Mouse (Mus musculus) splenic B cell, adult 2 months (primary cell): Measurements from ENCODE around the gene Chdh.

Experiments
- DNase-seq: peaks from one replicate; pipeline ENCODE4 v3.0.0-alpha.2; 2011; ENCODE audit warnings: low read depth, low spot score
- H3K27me3 ChIP-seq: 2 replicates; pipeline ENCODE4 v1.6.1; 2012; ENCODE audit warnings: mild to moderate bottlenecking, low read length, moderate library complexity, mixed read lengths; ENCODE audit not compliant: control insufficient read depth, poor library complexity, insufficient read depth, severe bottlenecking
- H3K36me3 ChIP-seq: 2 replicates; pipeline ENCODE4 v1.6.1; 2012; ENCODE audit warnings: mild to moderate bottlenecking, low read length, moderate library complexity, mixed read lengths; ENCODE audit not compliant: control insufficient read depth, poor library complexity, insufficient read depth, severe bottlenecking

Chdh gene

DNA sequence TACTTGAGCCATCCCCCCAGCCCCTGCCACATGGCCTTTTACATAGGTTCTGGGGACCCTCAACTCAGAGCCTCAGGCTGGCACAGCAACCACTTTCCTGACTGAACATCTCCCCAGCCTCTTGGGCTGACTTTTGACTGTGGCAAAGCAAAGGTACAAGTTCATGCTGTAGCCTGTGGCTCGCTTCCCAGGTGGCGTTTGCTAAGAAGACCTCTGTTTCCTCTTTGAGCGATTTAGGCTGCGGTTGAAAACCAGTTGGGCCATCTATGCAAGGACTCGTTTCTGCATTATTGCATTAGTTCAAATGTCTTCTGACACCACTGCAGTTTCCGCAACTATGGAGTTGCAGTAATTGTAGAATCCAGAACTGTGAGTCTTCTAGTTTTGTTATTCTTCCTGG lies 13.6 kb downstream of the Chdh start:
- Histone ChIP-seq H3K36me3 (no peaks in the 10 kb centered on the region), H3K27me3 (no peaks in the 10 kb centered on the region)
- DNase-seq: no peak

DNA sequence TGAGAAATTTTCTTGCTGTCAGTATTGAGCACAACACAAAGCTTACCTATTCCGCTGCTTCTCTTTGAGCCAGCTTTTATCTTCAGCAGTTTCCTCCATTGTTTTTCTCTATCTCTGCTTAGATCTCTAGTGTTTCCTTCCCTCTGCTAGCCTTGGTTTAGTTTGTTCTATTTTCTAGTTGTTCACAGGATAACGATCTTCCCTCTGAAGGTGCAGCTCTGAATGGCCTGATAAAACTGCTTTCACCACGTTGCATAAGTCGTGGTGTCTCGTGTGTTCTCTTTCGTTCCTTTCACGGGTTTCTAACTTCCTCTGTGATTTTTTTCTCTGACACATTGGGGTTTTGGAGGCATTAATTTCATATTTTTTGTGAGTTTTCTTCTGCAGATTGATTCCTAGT lies 15.6 kb downstream of the Chdh start:
- no peaks in the 10 kb centered on the region for H3K27me3 ChIP-seq
- no peaks in the 10 kb centered on the region for H3K36me3 ChIP-seq
- no peak for DNase-seq

GRCm38 (mm10) chr14:30027378-30027777 lies 18.6 kb downstream of the Chdh start:
- Histone ChIP-seq H3K27me3 (no peaks in the 10 kb centered on the region), H3K36me3 (no peaks in the 10 kb centered on the region)
- DNase-seq: peak; percentile 59

GRCm38 (mm10) chr14:30033405-30033804 lies 24.6 kb downstream of the Chdh start:
- no peaks in the 10 kb centered on the region for H3K36me3 ChIP-seq
- DNase-seq: no peak
- H3K27me3 ChIP-seq: no peaks in the 10 kb centered on the region

GRCm38 (mm10) chr14:30038431-30038830 lies 29.6 kb downstream of the Chdh start:
- DNase-seq: no peak
- Histone ChIP-seq H3K27me3 (no peaks in the 10 kb centered on the region), H3K36me3 (no peaks in the 10 kb centered on the region)

DNA sequence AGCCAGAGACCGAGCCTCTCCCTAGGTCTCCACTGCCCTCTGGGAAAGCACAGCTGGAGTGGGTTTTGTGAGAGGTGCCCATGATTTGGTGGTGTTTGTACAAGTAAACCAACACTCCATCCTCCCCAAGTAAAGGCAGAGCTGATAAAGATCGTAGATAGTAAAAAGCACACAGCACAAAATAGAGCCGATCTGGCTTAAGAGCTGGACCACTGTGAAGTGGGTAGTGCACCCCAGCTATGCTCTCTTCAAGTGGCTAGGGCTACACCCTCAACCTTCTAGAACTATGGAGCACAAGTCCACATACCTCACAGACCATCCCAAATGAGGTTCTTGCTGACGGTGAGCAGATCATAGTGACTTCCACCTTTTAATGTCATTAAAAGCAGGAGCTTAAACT lies 30.6 kb downstream of the Chdh start:
- DNase-seq: no peak
- Histone ChIP-seq H3K27me3 (no peaks in the 10 kb centered on the region), H3K36me3 (no peaks in the 10 kb centered on the region)

DNA sequence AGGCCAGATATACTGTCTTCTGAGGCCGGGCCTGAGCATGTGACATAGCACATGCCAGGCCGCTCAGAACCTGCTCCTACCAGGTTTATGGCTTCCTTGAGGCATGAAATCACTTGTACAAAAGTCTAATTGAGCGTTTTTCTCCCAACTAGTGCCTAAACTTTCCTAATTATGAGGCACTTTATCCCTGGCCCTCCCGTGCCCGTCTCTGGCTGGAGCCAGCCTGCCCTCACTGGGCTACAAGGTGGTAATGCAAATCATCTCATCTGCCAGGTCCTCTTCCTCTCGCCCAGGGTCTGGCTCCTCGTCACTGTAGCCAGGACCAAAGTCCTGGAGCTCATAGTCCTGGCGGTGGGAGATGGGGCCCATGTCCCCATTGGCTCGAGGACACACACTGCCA lies 33.0 kb downstream of the Chdh start:
- Histone ChIP-seq H3K27me3 (no peaks in the 10 kb centered on the region), H3K36me3 (no peaks in the 10 kb centered on the region)
- DNase-seq: no peak

DNA sequence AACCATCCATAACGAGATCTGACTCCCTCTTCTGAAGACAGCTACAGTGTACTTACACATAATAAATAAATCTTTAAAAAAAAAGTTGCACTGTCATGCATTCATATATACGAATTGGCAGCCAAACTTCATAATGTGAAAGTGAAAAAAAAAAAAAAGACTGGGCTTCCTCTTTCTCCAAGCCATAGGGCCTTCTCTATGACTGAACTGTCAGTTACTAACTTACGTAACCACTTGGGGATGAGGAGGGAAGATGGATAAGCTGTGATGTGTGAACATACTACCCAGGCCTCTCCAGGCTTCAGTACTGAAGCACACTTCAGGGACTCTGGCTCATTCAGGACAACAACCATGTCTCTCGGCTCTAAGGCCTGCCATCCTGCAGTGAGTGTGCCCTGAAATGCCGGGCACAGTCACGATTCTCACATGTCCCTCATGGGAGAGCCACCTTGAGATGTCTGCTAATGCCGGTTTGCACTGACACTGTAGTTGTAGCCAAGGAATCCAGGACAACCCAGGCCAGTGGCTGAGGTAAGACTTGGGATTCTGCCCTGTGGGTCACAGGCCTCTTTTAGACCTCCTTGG lies 34.6 kb downstream of the Chdh start:
- no peak for DNase-seq
- H3K27me3 ChIP-seq: no peaks in the 10 kb centered on the region

GRCm38 (mm10) chr14:30045239-30045638 lies 36.4 kb downstream of the Chdh start:
- no peaks in the 10 kb centered on the region for H3K27me3 ChIP-seq
- no peak for DNase-seq

More for the DNA sequence above, 34.6 kb downstream of the Chdh start:
- no peaks in the 10 kb centered on the region for H3K36me3 ChIP-seq

DNA sequence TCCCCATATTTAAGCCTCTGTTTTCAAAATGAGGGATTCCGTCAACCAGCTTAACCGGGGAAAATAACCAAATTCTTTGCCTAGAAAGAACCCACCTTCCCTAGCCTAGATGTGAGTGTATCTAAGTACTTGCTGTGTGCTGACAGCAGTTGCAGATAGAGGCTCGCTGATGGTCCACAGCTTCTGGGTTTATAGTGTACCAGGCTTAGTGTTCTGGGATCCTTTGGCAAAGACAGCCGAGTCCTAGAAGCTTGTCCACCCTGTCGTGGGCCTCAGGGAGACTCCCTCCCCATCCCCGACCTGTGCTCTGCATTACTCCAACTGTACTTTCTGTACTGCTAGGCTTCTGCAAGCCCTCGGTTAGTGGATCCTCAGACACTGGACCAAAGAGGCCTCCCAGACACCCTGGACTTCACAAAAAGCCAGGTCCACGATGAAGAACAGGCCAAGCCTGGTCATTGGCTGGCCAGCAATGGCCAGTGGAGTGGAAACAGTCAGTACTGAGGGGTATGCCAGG lies 36.9 kb downstream of the Chdh start:
- Histone ChIP-seq H3K36me3 (no peaks in the 10 kb centered on the region), H3K27me3 (no peaks in the 10 kb centered on the region)
- no peak for DNase-seq

More at GRCm38 (mm10) chr14:30045239-30045638, 36.4 kb downstream of the Chdh start:
- no peaks in the 10 kb centered on the region for H3K36me3 ChIP-seq

DNA sequence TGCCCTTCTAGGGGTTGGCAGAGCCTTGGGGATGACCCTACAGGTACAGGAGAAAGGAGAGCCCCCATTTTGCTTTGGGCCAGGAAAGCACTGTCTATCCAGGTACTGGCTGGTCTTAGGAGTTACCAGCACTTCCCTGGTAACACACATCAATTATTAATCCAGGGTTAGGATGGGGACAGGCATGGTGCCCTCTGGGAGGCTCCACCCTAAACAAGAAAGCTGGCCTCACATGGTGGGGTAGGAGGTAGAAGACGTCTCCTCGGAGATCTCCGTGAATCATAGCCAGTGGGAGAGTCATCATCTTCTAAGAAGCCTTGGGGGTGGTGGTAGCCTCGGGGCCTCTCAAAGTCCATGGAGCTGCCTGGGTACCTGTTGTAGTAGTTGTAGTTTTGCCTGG lies 38.2 kb downstream of the Chdh start:
- Histone ChIP-seq H3K36me3 (no peaks in the 10 kb centered on the region), H3K27me3 (no peaks in the 10 kb centered on the region)
- DNase-seq: no peak

- DNase-seq: peak; percentile 35
- Histone ChIP-seq H3K27me3 (no peaks in the 10 kb centered on the region), H3K36me3 (no peaks in the 10 kb centered on the region)
These were observed 39.2 kb downstream of the Chdh start for GRCm38 (mm10) chr14:30048049-30048448.

DNA sequence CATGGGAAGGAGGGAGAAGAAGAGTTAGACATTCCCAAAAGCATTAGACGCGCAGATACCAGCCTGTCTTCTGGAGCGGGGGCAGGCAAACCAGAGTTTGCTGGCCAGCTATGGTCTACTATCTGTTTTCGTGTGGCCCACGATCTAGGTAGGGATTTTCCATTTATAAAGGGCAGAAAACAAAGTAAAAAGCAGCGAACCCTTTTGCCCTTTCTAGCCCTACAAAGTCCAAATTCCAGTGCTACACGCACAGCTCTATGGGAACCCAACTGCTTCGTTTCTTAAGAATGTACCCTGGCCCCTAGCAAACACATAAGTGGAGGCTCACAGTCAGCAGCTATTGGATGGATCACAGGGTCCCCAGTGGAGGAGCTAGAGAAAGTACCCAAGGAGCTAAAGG lies 41.5 kb downstream of the Chdh start:
- H3K27me3 ChIP-seq: no peaks in the 10 kb centered on the region
- DNase-seq: no peak
- no peaks in the 10 kb centered on the region for H3K36me3 ChIP-seq

GRCm38 (mm10) chr14:30054922-30055321 lies 46.1 kb downstream of the Chdh start:
- no peak for DNase-seq
- Histone ChIP-seq H3K36me3 (no peaks in the 10 kb centered on the region), H3K27me3 (no peaks in the 10 kb centered on the region)

DNA sequence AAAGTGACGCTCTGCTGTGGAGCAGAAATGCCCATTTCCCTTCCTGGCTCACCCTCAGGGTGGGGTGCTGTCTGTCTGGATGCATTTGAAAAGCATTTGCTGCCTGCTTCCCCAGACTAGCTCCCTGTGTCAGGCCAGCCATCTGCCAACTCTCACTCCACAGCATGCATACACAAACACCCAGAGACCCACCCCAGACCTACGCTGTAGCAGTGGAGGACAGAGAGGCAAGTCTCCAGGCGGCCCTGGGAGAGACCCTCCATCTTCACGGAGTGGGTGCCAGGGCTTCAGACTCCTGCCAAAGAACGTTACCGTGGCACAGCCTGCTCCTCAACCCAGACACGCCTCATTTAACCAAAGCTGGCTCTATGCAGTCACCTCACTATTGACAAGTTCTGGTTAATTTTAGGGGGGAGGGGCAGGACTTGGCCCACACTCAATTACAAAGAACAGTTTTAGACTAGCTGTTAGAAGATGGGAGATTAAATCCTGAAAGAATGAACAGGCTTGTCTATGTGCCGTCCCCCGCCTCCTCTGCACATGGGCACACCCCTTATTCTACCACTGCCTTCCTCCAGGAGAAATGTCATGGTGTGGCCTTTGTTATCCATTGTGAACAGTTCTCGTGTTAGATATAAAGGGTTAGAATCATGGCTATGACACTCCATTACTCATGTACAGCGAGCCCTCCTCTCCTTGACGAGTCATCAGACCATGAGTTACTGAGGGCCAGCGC lies 47.4 kb downstream of the Chdh start:
- DNase-seq: no peak
- Histone ChIP-seq H3K27me3 (no peaks in the 10 kb centered on the region), H3K36me3 (no peaks in the 10 kb centered on the region)
